Mouse (Mus musculus): ENCODE data around the gene Hectd4.

Gene Hectd4

GRCm38 (mm10) chr5:121397187-121398145, 177.4 kb downstream of the Hectd4 start, which contains the start of gene Naa25:
TSS of gene Naa25 (plus strand) at chr5:121397936.
- WGBS: 6% methylated on average over 53 of the region's 53 CpGs

GRCm38 (mm10) chr5:121398146-121398964, 178.3 kb downstream of the Hectd4 start:
- WGBS: under 1% methylated on average over 67 of the region's 67 CpGs

- 26% methylated on average over 9 of the region's 9 CpGs for WGBS
Observed at GRCm38 (mm10) chr5:121398965-121399462, 179.0 kb downstream of the Hectd4 start.

GRCm38 (mm10) chr5:121399540-121399939, 179.5 kb downstream of the Hectd4 start:
- 76% methylated on average over 5 of the region's 5 CpGs for WGBS

- 54% methylated on average over 5 of the region's 5 CpGs for WGBS
Observed at GRCm38 (mm10) chr5:121400064-121400463, 180.0 kb downstream of the Hectd4 start.

- WGBS: 66% methylated on average over 5 of the region's 5 CpGs
Observed at GRCm38 (mm10) chr5:121400849-121401248, 180.8 kb downstream of the Hectd4 start.

GRCm38 (mm10) chr5:121407856-121408255, 187.8 kb downstream of the Hectd4 start:
- WGBS: 74% methylated on average over 8 of the region's 8 CpGs

GRCm38 (mm10) chr5:121410975-121411374, 191.0 kb downstream of the Hectd4 start:
- 80% methylated on average over 4 of the region's 4 CpGs for WGBS

Data from cerebral cortex, adult 2 months (tissue).